Mouse (Mus musculus) neural tube, embryonic 14.5 days (tissue): ENCODE data around the gene Gm136. TPM values are rescaled to one million over a fixed set of nuclear protein-coding genes. Genes with fewer than 3 reads are reported as not detected.
"Not testable (repeated sequence)": the region's sequence is repeated elsewhere in the genome, so short reads cannot be mapped to it uniquely, and the experiment has no call there.

Experiments used
- ATAC-seq: fragments of 200-750 bp; cut with Nextera tagmentation; 2 replicates; pipeline ENCODE4 v1.8.0; 2017; ENCODE audit warnings: low read depth, mild to moderate bottlenecking, moderate TSS enrichment, moderate library complexity
- H3K27ac ChIP-seq: fragments of 300-500 bp; sonication (generic); 2 replicates; pipeline ENCODE4 v1.5.1; 2014; ENCODE audit warnings: low read depth, mild to moderate bottlenecking, control low read depth, low read length, moderate library complexity, mixed read lengths
- H3K27me3 ChIP-seq: fragments of 300-500 bp; sonication (generic); 2 replicates; pipeline ENCODE4 v1.6.1; 2014; ENCODE audit warnings: low read length; ENCODE audit not compliant: control insufficient read depth, insufficient read depth
- H3K36me3 ChIP-seq: fragments of 300-500 bp; sonication (generic); 2 replicates; pipeline ENCODE4 v1.6.1; 2014; ENCODE audit warnings: low read length, mixed read lengths; ENCODE audit not compliant: control insufficient read depth, insufficient read depth
- H3K4me1 ChIP-seq: fragments of 300-500 bp; sonication (generic); 2 replicates; pipeline ENCODE4 v1.6.1; 2014; ENCODE audit warnings: low read length; ENCODE audit not compliant: control insufficient read depth, insufficient read depth
- H3K4me2 ChIP-seq: fragments of 300-500 bp; sonication (generic); 2 replicates; pipeline ENCODE4 v1.6.1; 2014; ENCODE audit warnings: mild to moderate bottlenecking, low read depth, low read length, control low read depth
- H3K4me3 ChIP-seq: fragments of 300-500 bp; sonication (generic); 2 replicates; pipeline ENCODE4 v1.5.1; 2014; ENCODE audit warnings: low read depth, low read length, control low read depth, mixed read lengths
- H3K9ac ChIP-seq: fragments of 300-500 bp; sonication (generic); replicated peaks from 2 replicates; pipeline ENCODE4 v1.6.1; 2014; ENCODE audit warnings: low read depth, mild to moderate bottlenecking, control low read depth, low read length, mixed read lengths
- H3K9me3 ChIP-seq: fragments of 300-500 bp; sonication (generic); 2 replicates; pipeline ENCODE4 v1.6.1; 2016; ENCODE audit warnings: low read length; ENCODE audit not compliant: control insufficient read depth
- WGBS: fragments of 180-500 bp; shearing (Covaris S2); extraction: QIAGEN DNeasy Blood & Tissue Kit; methylation state at CpG from one replicate; pipeline ENCODE4 v1.1.7; 2014; 5-methylcytosine and 5-hydroxymethylcytosine counted together
- polyA plus RNA-seq: library from polyadenylated mRNA; unstranded; fragments of >200 nt; fragmentation: Nextera tagmentation; extraction: Ambion mirVana; gene quantifications from 2 replicates; pipeline ENCODE4 v1.2.1, GENCODE M21; 2014

Gene Gm136
- polyA plus RNA-seq, 1 experiment from 2014 or later: not detected

DNA sequence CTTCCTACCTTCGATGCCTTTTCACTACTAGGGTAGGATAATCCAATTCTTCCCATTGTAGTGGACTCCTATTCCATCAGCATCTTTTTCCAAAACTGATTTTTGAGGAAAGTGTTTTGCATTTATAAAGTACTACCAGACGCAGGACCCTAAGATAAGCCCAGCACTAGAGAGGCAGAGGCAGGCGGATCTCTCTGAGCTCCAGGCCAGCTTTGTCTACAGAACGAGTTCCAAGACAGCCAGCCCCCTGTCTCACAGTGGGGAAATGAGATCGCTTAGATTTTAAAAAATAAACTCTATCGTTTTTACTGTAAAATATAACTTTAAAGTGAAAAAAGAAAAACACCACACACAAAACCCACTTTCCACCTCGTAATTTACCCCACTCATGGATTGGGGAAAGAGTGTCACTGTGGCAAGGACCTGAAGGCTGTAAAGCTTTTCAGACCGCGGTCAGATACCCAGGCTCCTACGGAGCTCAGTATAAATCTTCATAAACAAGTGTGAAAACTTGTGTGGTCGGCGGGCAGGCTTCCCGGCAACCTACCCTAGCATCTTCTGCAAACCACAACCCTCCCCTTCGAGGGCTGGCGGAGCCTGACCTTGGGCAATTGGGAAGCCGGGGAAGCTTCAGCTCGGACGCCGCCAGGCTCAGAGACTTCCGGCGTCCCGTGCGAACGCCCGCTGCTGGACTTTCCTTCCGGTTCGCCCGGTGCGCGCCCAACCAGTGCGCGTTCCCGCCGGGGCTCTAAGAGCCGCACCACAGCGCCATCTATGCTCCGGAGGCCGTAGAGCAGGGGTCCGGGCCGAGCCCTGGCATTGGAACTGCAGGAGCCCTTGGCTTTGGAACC, 21.8 kb upstream of the Gm136 start, which contains the start of gene Smim8:
Smim8 (minus strand) TSS at position 747 of the 851 bp plus-strand sequence.
- Histone ChIP-seq H3K4me2 (peak within 1 kb of the TSS; percentile 74), H3K27me3 (no peaks in the 10 kb centered on the region), H3K4me3 (peak within 1 kb of the TSS; percentile 59), H3K36me3 (no peaks in the 10 kb centered on the region), H3K9ac (peak within 1 kb of the TSS; percentile 67), H3K27ac (peak within 1 kb of the TSS; percentile 78), H3K9me3 (no peaks in the 10 kb centered on the region), H3K4me1 (0 out of 2 replicates have a peak, but pooled peaks cover 3% of the 10 kb centered on the region)
- ATAC-seq: peak; percentile 96
- 6% methylated on average over 40 of the region's 40 CpGs for WGBS

- Histone ChIP-seq H3K4me2 (no peak overlapping the region), H3K4me1 (0 out of 2 replicates have a peak, but pooled peaks cover 1% of the 10 kb centered on the region), H3K27ac (no peak overlapping the region), H3K4me3 (no peak overlapping the region), H3K9ac (no peak overlapping the region), H3K27me3 (no peaks in the 10 kb centered on the region), H3K36me3 (no peaks in the 10 kb centered on the region), H3K9me3 (no peaks in the 10 kb centered on the region)
- WGBS: 2% methylated on average over 8 of the region's 8 CpGs
- ATAC-seq: peak; percentile 76
These were observed 15.7 kb upstream of the Gm136 start for GRCm38 (mm10) chr4:34771652-34772371.

DNA sequence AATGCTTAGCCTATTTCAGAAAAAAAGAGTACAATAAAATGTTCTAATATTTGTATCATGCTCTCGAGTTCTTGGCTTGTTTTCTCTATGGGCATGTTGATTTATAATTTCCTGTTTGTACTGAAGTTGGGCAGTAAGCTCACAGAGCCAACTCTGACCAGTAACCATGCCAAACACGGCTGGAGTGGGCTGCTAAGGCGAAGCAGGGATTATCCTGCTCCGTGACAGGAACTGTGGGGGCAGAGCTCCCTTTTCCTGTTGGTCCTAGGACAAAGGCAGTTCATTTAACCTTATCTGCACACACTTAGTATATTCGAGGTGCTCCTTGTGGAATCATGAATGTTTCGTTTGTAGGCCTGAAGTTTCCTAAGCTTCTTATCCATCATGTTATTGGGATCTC, 6.8 kb downstream of the Gm136 start:
- WGBS: 62% methylated on average over 6 of the region's 6 CpGs
- Histone ChIP-seq H3K4me3 (no peak overlapping the region), H3K27me3 (no peaks in the 10 kb centered on the region), H3K36me3 (no peaks in the 10 kb centered on the region), H3K4me1 (no peaks in the 10 kb centered on the region), H3K9ac (no peak overlapping the region), H3K27ac (no peak overlapping the region), H3K4me2 (no peak overlapping the region), H3K9me3 (no peaks in the 10 kb centered on the region)
- ATAC-seq: no peak

DNA sequence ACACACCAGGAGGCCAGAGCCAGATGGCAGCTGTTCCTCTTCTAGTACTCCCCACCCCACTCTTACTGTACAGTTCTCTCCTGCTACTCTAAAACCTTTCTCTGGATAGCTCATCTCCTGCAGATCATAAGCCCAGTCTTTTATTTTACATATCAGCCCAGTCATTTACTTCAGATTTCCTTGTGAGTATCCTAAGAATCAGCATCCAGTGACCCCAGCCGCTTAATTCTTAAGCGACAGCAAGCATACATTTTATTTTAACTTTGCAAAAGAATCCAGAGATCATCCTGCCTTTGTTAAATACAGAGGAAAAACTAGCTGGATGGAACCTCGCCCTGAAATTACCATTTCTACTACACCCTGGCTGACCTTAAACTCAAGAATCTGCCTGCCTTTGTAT, 21.6 kb downstream of the Gm136 start:
- Histone ChIP-seq H3K9ac (no peak overlapping the region), H3K4me1 (no peaks in the 10 kb centered on the region), H3K36me3 (no peaks in the 10 kb centered on the region), H3K9me3 (no peaks in the 10 kb centered on the region), H3K27ac (no peak overlapping the region), H3K4me3 (no peak overlapping the region), H3K4me2 (no peak overlapping the region), H3K27me3 (no peaks in the 10 kb centered on the region)
- 81% methylated on average over 3 of the region's 3 CpGs for WGBS
- ATAC-seq: no peak

DNA sequence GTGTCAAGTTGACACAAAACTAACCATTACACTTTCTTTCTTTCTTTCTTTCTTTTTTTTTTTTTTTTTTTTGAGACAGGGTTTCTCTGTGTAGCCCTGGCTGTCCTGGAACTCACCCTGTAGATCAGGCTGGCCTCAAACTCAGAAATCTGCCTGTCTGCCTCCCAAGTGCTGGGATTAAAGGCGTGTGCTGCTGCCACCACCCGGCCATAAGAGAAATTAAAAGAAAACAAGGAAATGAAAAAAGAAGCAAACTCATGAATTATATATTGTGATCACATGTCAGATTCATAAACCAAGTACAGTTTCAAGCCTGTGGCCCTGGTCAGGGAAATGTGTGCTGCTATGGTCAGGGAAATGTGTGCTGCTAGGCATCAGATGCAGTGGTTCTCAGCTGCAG, 22.6 kb downstream of the Gm136 start:
- not testable (repeated sequence) for H3K36me3 ChIP-seq, H3K27ac ChIP-seq, H3K4me3 ChIP-seq, H3K9ac ChIP-seq, H3K4me2 ChIP-seq, H3K4me1 ChIP-seq, ATAC-seq, H3K27me3 ChIP-seq, H3K9me3 ChIP-seq
- WGBS: 53% methylated on average over 2 of the region's 2 CpGs

GRCm38 (mm10) chr4:34729851-34730341, 26.2 kb downstream of the Gm136 start, which contains the start of gene Cfap206:
Gene Cfap206, minus strand, starts transcription at chr4:34730206.
- H3K9me3 ChIP-seq: no peaks in the 10 kb centered on the region
- no peak within 1 kb of the TSS for H3K27ac ChIP-seq
- no peaks in the 10 kb centered on the region for H3K36me3 ChIP-seq
- WGBS: under 1% methylated on average over 38 of the region's 38 CpGs
- peak within 1 kb of the TSS; percentile 94 for H3K4me2 ChIP-seq
- H3K9ac ChIP-seq: peak within 1 kb of the TSS; percentile 25; the same call in 1 of the 2 replicates
- ATAC-seq: peak; percentile 96
- no peaks in the 10 kb centered on the region for H3K27me3 ChIP-seq
- H3K4me3 ChIP-seq: peak within 1 kb of the TSS; percentile 45
- no peaks in the 10 kb centered on the region for H3K4me1 ChIP-seq

DNA sequence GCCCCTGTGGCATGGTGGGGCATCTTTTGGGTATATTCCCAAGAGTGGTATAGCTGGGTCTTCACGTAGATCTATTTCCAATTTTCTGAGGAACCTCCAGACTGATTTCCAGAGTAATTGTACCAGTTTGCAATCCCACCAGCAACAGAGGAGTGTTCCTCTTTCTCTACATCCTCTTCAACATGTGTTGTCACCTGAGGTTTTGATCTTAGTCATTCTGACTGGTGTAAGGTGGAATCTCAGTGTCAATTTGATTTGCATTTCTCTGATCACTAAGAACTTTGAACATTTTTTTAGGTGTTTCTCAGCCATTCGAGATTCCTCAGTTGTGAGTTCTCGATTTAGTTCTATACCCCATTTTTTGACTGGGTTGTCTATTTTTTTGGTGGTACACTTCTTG, 30.4 kb downstream of the Gm136 start:
- H3K4me1 ChIP-seq, H3K9ac ChIP-seq, H3K9me3 ChIP-seq, H3K36me3 ChIP-seq, H3K27ac ChIP-seq, H3K4me3 ChIP-seq, H3K27me3 ChIP-seq, ATAC-seq, H3K4me2 ChIP-seq: not testable (repeated sequence)
- 94% methylated on average over 3 of the region's 3 CpGs for WGBS

DNA sequence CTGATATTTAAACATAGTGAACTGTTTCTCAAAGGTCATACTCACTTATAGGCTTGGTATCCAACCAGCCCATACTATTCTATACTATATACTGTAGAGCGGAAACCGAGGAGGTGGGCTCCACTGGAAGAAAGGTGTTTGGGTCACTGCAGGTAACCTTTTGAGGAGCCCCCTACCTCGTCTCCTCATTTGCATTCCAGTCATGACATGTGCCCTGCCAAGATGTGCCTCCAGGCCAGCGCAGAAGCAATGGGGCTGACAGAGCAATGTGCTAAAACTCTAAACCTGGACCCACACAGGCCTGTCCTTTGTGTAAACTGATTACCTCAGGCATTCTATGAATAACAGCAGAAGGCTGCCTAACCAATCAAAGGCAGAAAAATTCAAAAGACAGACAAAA, 31.8 kb downstream of the Gm136 start:
- Histone ChIP-seq H3K27ac (no peak overlapping the region), H3K4me2 (no peak overlapping the region), H3K27me3 (no peaks in the 10 kb centered on the region), H3K36me3 (no peaks in the 10 kb centered on the region), H3K9me3 (no peaks in the 10 kb centered on the region), H3K4me3 (no peak overlapping the region), H3K4me1 (no peaks in the 10 kb centered on the region), H3K9ac (no peak overlapping the region)
- ATAC-seq: no peak
- 57% methylated on average over 4 of the region's 4 CpGs for WGBS

DNA sequence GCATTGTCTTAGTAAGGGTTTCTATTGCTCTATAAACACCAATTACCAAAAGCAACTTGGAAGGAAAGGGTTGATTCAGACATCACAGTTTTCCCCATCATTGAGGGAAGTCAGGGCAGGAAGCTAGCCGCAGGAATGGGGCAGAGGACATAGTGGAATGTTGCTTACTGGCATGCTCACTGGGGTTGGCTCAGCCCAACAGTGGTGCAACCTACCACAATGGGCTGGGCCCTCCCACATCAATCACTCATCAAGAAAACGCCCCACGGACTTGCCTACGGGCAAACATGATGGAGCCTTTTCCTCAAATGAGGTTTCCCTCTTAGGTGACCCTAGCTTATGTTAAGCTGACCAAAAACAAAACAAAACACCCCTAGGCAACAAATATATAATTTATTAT, 32.9 kb downstream of the Gm136 start:
- no peaks in the 10 kb centered on the region for H3K4me1 ChIP-seq
- H3K4me3 ChIP-seq: no peak overlapping the region
- no peaks in the 10 kb centered on the region for H3K27me3 ChIP-seq
- no peaks in the 10 kb centered on the region for H3K36me3 ChIP-seq
- H3K27ac ChIP-seq: no peak overlapping the region
- no peak overlapping the region for H3K4me2 ChIP-seq
- H3K9me3 ChIP-seq: no peaks in the 10 kb centered on the region
- no peak for ATAC-seq
- WGBS: 77% methylated on average over 4 of the region's 4 CpGs
- H3K9ac ChIP-seq: no peak overlapping the region
